Mouse (Mus musculus) ES-Bruce4 (cell line): ENCODE data around the gene Olfr437. TPM values are rescaled to one million over a fixed set of nuclear protein-coding genes. Genes with fewer than 3 reads are reported as not detected.

Source experiments
- polyA plus RNA-seq: library from polyadenylated mRNA; stranded (reverse); fragments of >200 nt; gene quantifications from 2 replicates; pipeline ENCODE4 v1.2.4, GENCODE M21; 2011; ENCODE audit warnings: low read depth; ENCODE audit not compliant: missing spikeins, insufficient read depth, insufficient read length

Gene Olfr437
- polyA plus RNA-seq, 1 experiment = not detected

Other genes starting within 250 kb of the Olfr437 start
- gene Olfr446, start 241.9 kb upstream of the Olfr437 start, polyA plus RNA-seq = not detected in 2 replicates
- not detected in 2 replicates for gene Olfr444, start 214.2 kb upstream of the Olfr437 start, polyA plus RNA-seq
- gene Olfr441, start 56.9 kb upstream of the Olfr437 start, polyA plus RNA-seq = not detected in 2 replicates
- not detected in 2 replicates for gene Olfr237-ps1, start 16.7 kb upstream of the Olfr437 start, polyA plus RNA-seq
- not detected in 2 replicates for gene Olfr13, start 8.9 kb downstream of the Olfr437 start, polyA plus RNA-seq
- not detected in 2 replicates for gene Olfr435, start 33.9 kb downstream of the Olfr437 start, polyA plus RNA-seq
- gene Olfr434, start 49.7 kb downstream of the Olfr437 start, polyA plus RNA-seq = not detected in 2 replicates
- gene Olfr47, start 68.2 kb downstream of the Olfr437 start, polyA plus RNA-seq = not detected in 2 replicates
- gene Arhgef5, start 102.3 kb downstream of the Olfr437 start, polyA plus RNA-seq = 23.5 and 24.5 TPM in 2 replicates
- 0.37 TPM in 1 of 2 replicates, not detected in the other for gene Nobox, start 146.3 kb downstream of the Olfr437 start, polyA plus RNA-seq